Mouse (Mus musculus) heart, postnatal 14 days (tissue): ENCODE data around the gene Prss30. TPM values are rescaled to one million over a fixed set of nuclear protein-coding genes. Genes with fewer than 3 reads are reported as not detected.

Experiments used
- DNase-seq, 2 experiments: peaks; one replicate each; pipeline ENCODE4 v3.0.0; 2021 to 2022
- intact Hi-C: fragments of 180-260 bp; cut with DNase I; formaldehyde crosslinking; loops from one replicate; pipeline ENCODE4 v1.15.1; 2025
- long read RNA-seq, 2 experiments: library from polyadenylated mRNA; stranded (forward); transcript quantifications; one replicate each; pipeline ENCODE4 v2.0.0; 2021
- total RNA-seq, 2 experiments: library from RNA; stranded (reverse); gene quantifications; 2 replicates each; pipeline ENCODE4 v1.2.3; 2021

The Prss30 gene
- not detected for total RNA-seq
- long read RNA-seq, experiment 1, partial matches to known transcripts: 0 of 1 reads
- long read RNA-seq, experiment 1, other reads (novel, unspliced or antisense): 1 of 1 reads
- long read RNA-seq, experiment 2: 0 reads

GRCm38 (mm10) chr17:23980297-23980909 lies at the start of gene Prss30:
Gene Prss30 (minus strand): TSS chr17:23980566.
- intact Hi-C loops: no loop called here
- no peak for DNase-seq

- intact Hi-C loops: no loop called here
Observed at GRCm38 (mm10) chr17:24029477-24029876, 49.1 kb upstream of the Prss30 start.

GRCm38 (mm10) chr17:24021375-24022199 lies 41.2 kb upstream of the Prss30 start:
- intact Hi-C loops: no loop called here
- peak in 1 of 2 experiments; percentile 30 for DNase-seq

More at GRCm38 (mm10) chr17:24029477-24029876, 49.1 kb upstream of the Prss30 start:
- no peak for DNase-seq

- intact Hi-C loops: no loop called here
- DNase-seq: no peak
Observed at GRCm38 (mm10) chr17:24020696-24021095, 40.3 kb upstream of the Prss30 start.

GRCm38 (mm10) chr17:24015727-24016126 lies 35.4 kb upstream of the Prss30 start:
- peak; percentile 30 to 31 for DNase-seq

GRCm38 (mm10) chr17:24014433-24014965 lies 34.1 kb upstream of the Prss30 start:
- intact Hi-C loops: no loop called here
- DNase-seq: no peak

More at GRCm38 (mm10) chr17:24015727-24016126, 35.4 kb upstream of the Prss30 start:
- intact Hi-C loops: loop anchor here (1.0 kb wide), 1 partner anchor 46 kb away; no protein-coding TSS in a partner anchor

- intact Hi-C loops: no loop called here
- no peak for DNase-seq
Observed at GRCm38 (mm10) chr17:24012921-24013320, 32.6 kb upstream of the Prss30 start.

- no peak for DNase-seq
- intact Hi-C loops: no loop called here
Observed at GRCm38 (mm10) chr17:24009617-24010016, 29.3 kb upstream of the Prss30 start.

GRCm38 (mm10) chr17:24008105-24008504 lies 27.7 kb upstream of the Prss30 start:
- intact Hi-C loops: no loop called here
- no peak for DNase-seq

- intact Hi-C loops: no loop called here
- peak in 1 of 2 experiments; percentile 9 for DNase-seq
Observed at GRCm38 (mm10) chr17:24007391-24007790, 27.0 kb upstream of the Prss30 start.

- intact Hi-C loops: no loop called here
- no peak for DNase-seq
Observed at GRCm38 (mm10) chr17:24006930-24007329, 26.6 kb upstream of the Prss30 start.

GRCm38 (mm10) chr17:24005049-24005448 lies 24.7 kb upstream of the Prss30 start:
- intact Hi-C loops: no loop called here
- no peak for DNase-seq

GRCm38 (mm10) chr17:24004071-24004665 lies 23.8 kb upstream of the Prss30 start:
- intact Hi-C loops: no loop called here
- no peak for DNase-seq

- intact Hi-C loops: no loop called here
- peak; percentile 74 to 85 for DNase-seq
Observed at GRCm38 (mm10) chr17:24000404-24000803, 20.0 kb upstream of the Prss30 start.

GRCm38 (mm10) chr17:23998383-23998782 lies 18.0 kb upstream of the Prss30 start:
- no peak for DNase-seq
- intact Hi-C loops: no loop called here

- intact Hi-C loops: no loop called here
- DNase-seq: no peak
Observed at GRCm38 (mm10) chr17:23997901-23998300, 17.5 kb upstream of the Prss30 start, which contains the start of gene Prss22. Gene Prss22 (minus strand): TSS chr17:23998100.

- DNase-seq: no peak
- intact Hi-C loops: no loop called here
Observed at GRCm38 (mm10) chr17:23995421-23995820, 15.1 kb upstream of the Prss30 start.

GRCm38 (mm10) chr17:23994667-23995066 lies 14.3 kb upstream of the Prss30 start:
- DNase-seq: no peak
- intact Hi-C loops: no loop called here

GRCm38 (mm10) chr17:23993559-23994428 lies 13.4 kb upstream of the Prss30 start:
- intact Hi-C loops: loop anchor here (2.0 kb wide), 1 partner anchor 25 kb away; no protein-coding TSS in a partner anchor
- DNase-seq: peak; percentile 85 to 93
